ENCODE assay signal across 11 mouse cellular contexts in the genomic region with DNA sequence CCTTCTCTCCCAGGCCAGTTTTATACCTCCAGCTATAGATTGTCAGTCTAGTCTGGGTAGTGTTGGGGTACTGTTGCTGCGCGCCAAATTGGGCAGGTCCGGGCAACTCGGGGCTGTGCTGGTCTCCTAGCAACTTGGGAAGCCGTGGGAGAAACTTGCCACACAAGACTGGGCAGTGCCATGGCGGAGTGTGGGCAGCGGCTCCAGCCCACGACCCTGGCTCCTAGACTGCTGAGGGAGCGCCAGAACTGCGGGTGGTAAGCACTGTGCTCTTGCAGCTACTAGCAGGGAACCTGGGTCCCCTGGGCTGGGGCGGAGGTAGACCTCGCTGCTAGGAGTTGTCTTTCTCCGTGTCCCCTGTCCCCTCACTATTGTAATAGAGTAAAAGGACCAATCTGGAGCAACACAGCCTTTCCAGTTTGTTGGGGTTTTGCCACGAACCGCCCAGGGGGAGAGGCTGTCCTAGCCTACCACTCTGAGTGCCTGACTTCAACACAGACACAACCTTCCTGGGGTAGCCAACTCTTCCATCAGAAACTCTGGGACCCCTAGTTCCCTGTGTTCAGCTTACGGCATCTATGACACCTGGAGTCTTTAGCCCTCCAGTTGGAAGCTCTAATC. TPM values are rescaled to one million over a fixed set of nuclear protein-coding genes. Genes with fewer than 3 reads are reported as not detected.
DNase-seq lines count a peak whose midpoint lies in the region; ATAC-seq and TF ChIP-seq lines count a peak whose summit lies in the region.
"Had no signal": no experiment of that assay in that cellular context is flagged by ENCODE, and none has a peak within 500 bp of the region (broad histone marks: within the 10 kb centered on the region; RNA-seq: fewer than 3 reads in every experiment).

A gene (plus strand): TSS at position 179 of the 621 bp plus-strand sequence.

- WGBS in hindbrain, embryonic 15.5 days, result 69% methylated on average over 16 of the region's 16 CpGs
- 75% methylated on average over 16 of the region's 16 CpGs for WGBS in hindbrain, embryonic 10.5 days
- 71% methylated on average over 16 of the region's 16 CpGs for WGBS in kidney, embryonic 16.5 days
- WGBS in lung, postnatal 0 days, result 69% methylated on average over 16 of the region's 16 CpGs
- WGBS in liver, embryonic 12.5 days (ENCODE audit: insufficient replicate concordance), result 68% methylated on average over 16 of the region's 16 CpGs

- H3K4me2 ChIP-seq in hindbrain, embryonic 15.5 days, result peak within 1 kb of the TSS; percentile 11; the same call in 1 of the 2 replicates
- H3K4me2 ChIP-seq in kidney, embryonic 16.5 days (replicated peaks; ENCODE audit: low read depth, low read length), result no peak within 1 kb of the TSS
- H3K4me2 ChIP-seq in lung, postnatal 0 days (replicated peaks; ENCODE audit: low read depth, low read length), result no peak within 1 kb of the TSS
- H3K4me2 ChIP-seq in liver, embryonic 12.5 days, result no peak within 1 kb of the TSS
- H3K4me2 ChIP-seq: heart, embryonic 15.5 days; liver, embryonic 15.5 days had no signal

- peak; percentile 90 for ATAC-seq in hindbrain, embryonic 15.5 days (ENCODE audit: low FRiP score, low read depth)
- peak; percentile 70 for ATAC-seq in kidney, embryonic 16.5 days (ENCODE audit: low FRiP score, low TSS enrichment)
- no peak for ATAC-seq in lung, postnatal 0 days
- no peak for ATAC-seq in liver, embryonic 12.5 days

- H3K4me3 ChIP-seq in hindbrain, embryonic 15.5 days, result no peak within 1 kb of the TSS
- H3K4me3 ChIP-seq in hindbrain, embryonic 10.5 days, result no peak within 1 kb of the TSS
- H3K4me3 ChIP-seq in kidney, embryonic 16.5 days (ENCODE audit: low read length), result no peak within 1 kb of the TSS
- H3K4me3 ChIP-seq in lung, postnatal 0 days (ENCODE audit: low read depth, low read length), result no peak within 1 kb of the TSS
- H3K4me3 ChIP-seq in liver, embryonic 12.5 days, result no peak within 1 kb of the TSS
- H3K4me3 ChIP-seq: heart, embryonic 15.5 days; liver, embryonic 15.5 days had no signal

- H3K27ac ChIP-seq in hindbrain, embryonic 15.5 days (replicated peaks), result 0 out of 2 replicates have a peak within 1 kb of the TSS, but pooled peaks have one; percentile 65
- H3K27ac ChIP-seq in hindbrain, embryonic 10.5 days, result no peak within 1 kb of the TSS
- no peak within 1 kb of the TSS for H3K27ac ChIP-seq in kidney, embryonic 16.5 days (ENCODE audit: low read length)
- 0 out of 2 replicates have a peak within 1 kb of the TSS, but pooled peaks have one; percentile 20 for H3K27ac ChIP-seq in lung, postnatal 0 days (ENCODE audit: low read length)
- H3K27ac ChIP-seq in liver, embryonic 12.5 days, result no peak within 1 kb of the TSS
- H3K27ac ChIP-seq: heart, embryonic 15.5 days; liver, embryonic 15.5 days had no signal

- no peaks in the 10 kb centered on the region for H3K27me3 ChIP-seq in hindbrain, embryonic 15.5 days
- no peaks in the 10 kb centered on the region for H3K27me3 ChIP-seq in hindbrain, embryonic 10.5 days (ENCODE audit: insufficient read depth, poor library complexity, severe bottlenecking)
- H3K27me3 ChIP-seq in kidney, embryonic 16.5 days (ENCODE audit: insufficient read depth, low read length), result no peaks in the 10 kb centered on the region
- H3K27me3 ChIP-seq in lung, postnatal 0 days (replicated peaks; ENCODE audit: insufficient read depth, low read length), result no peaks in the 10 kb centered on the region
- H3K27me3 ChIP-seq in liver, embryonic 12.5 days (replicated peaks), result no peaks in the 10 kb centered on the region
- H3K27me3 ChIP-seq: CH12.LX; heart, embryonic 15.5 days; liver, embryonic 15.5 days had no signal

- TF ChIP-seq CTCF in lung, postnatal 0 days (IDR thresholded peaks at IDR 0.05), result no peak

- no peaks in the 10 kb centered on the region for H3K9me3 ChIP-seq in hindbrain, embryonic 15.5 days
- H3K9me3 ChIP-seq in hindbrain, embryonic 10.5 days, result no peaks in the 10 kb centered on the region
- 0 out of 2 replicates have a peak, but pooled peaks cover 4% of the 10 kb centered on the region for H3K9me3 ChIP-seq in kidney, embryonic 16.5 days (ENCODE audit: low read length)
- H3K9me3 ChIP-seq in lung, postnatal 0 days (ENCODE audit: low read length), result no peaks in the 10 kb centered on the region
- H3K9me3 ChIP-seq in liver, embryonic 12.5 days (replicated peaks), result no peaks in the 10 kb centered on the region
- H3K9me3 ChIP-seq: heart, embryonic 15.5 days; liver, embryonic 15.5 days had no signal

- DNase-seq in hindbrain, embryonic 10.5 days (ENCODE audit: low spot score), result no peak
- peak; percentile 8 for DNase-seq in R1 (ENCODE audit: low read depth, low spot score)
- no peak for DNase-seq in lung, postnatal 0 days (ENCODE audit: low spot score)
- DNase-seq in thymus, postnatal 25 days, result no peak
- no peak for DNase-seq in heart, adult 8-10 months (ENCODE audit: low spot score)

- H3K36me3 ChIP-seq in hindbrain, embryonic 15.5 days, result no peaks in the 10 kb centered on the region
- H3K36me3 ChIP-seq in hindbrain, embryonic 10.5 days, result no peaks in the 10 kb centered on the region
- H3K36me3 ChIP-seq in kidney, embryonic 16.5 days (ENCODE audit: insufficient read depth, low read length), result no peaks in the 10 kb centered on the region
- H3K36me3 ChIP-seq in lung, postnatal 0 days (ENCODE audit: insufficient read depth, low read length), result no peaks in the 10 kb centered on the region
- no peaks in the 10 kb centered on the region for H3K36me3 ChIP-seq in liver, embryonic 12.5 days
- H3K36me3 ChIP-seq: heart, embryonic 15.5 days; liver, embryonic 15.5 days had no signal

- H3K9ac ChIP-seq in hindbrain, embryonic 15.5 days, result no peak within 1 kb of the TSS
- H3K9ac ChIP-seq in kidney, embryonic 16.5 days (replicated peaks; ENCODE audit: low read length), result no peak within 1 kb of the TSS
- no peak within 1 kb of the TSS for H3K9ac ChIP-seq in lung, postnatal 0 days (replicated peaks; ENCODE audit: low read depth)
- H3K9ac ChIP-seq in liver, embryonic 12.5 days, result no peak within 1 kb of the TSS
- H3K9ac ChIP-seq: heart, embryonic 15.5 days; liver, embryonic 15.5 days had no signal

- 0 out of 2 replicates have a peak, but pooled peaks cover 5% of the 10 kb centered on the region for H3K4me1 ChIP-seq in hindbrain, embryonic 15.5 days (replicated peaks)
- no peaks in the 10 kb centered on the region for H3K4me1 ChIP-seq in hindbrain, embryonic 10.5 days (replicated peaks)
- H3K4me1 ChIP-seq in kidney, embryonic 16.5 days (ENCODE audit: insufficient read depth, low read length), result no peaks in the 10 kb centered on the region
- H3K4me1 ChIP-seq in lung, postnatal 0 days (ENCODE audit: insufficient read depth, low read depth, low read length), result no peaks in the 10 kb centered on the region
- H3K4me1 ChIP-seq in liver, embryonic 12.5 days, result no peaks in the 10 kb centered on the region
- H3K4me1 ChIP-seq: liver, embryonic 15.5 days had no signal

- no peak for TF ChIP-seq EP300 in lung, postnatal 0 days (IDR thresholded peaks at IDR 0.05)

RNA-seq across cellular contexts. Expression of the gene that starts here (rescaled TPM):
- 0.90 and 1.7 TPM in 2 replicates for polyA plus RNA-seq in hindbrain, embryonic 15.5 days (2015; fragmentation: Nextera tagmentation; extraction: Ambion mirVana)
- polyA plus RNA-seq in hindbrain, embryonic 10.5 days (2016; fragmentation: Nextera tagmentation; extraction: Ambion mirVana), result 0.86 TPM in 1 of 2 replicates, not detected in the other
- 0.22 and 0.45 TPM in 2 replicates for polyA plus RNA-seq in kidney, embryonic 16.5 days (2015; fragmentation: Nextera tagmentation; extraction: Ambion mirVana)
- 11.4 and 15.4 TPM in 2 replicates for polyA plus RNA-seq in lung, postnatal 0 days (2015; fragmentation: Nextera tagmentation; extraction: Ambion mirVana)
- not detected for total RNA-seq in heart, adult 8-10 months (2022)
- polyA plus RNA-seq in liver, embryonic 12.5 days (2016; fragmentation: Nextera tagmentation; extraction: Ambion mirVana), result 0.69 and 0.88 TPM in 2 replicates
- total RNA-seq: CH12.LX had no signal

Comparison
In these comparisons a context has a peak if more than half of its experiments do, and no peak if none do; other contexts are left out.
1. H3K27ac ChIP-seq: peak in hindbrain, embryonic 15.5 days (single experiment) and lung, postnatal 0 days (single experiment); none in hindbrain, embryonic 10.5 days (single experiment), kidney, embryonic 16.5 days (single experiment) and liver, embryonic 12.5 days (single experiment).
2. Peak in ATAC-seq in kidney, embryonic 16.5 days; RNA of the gene not detected or under 1 TPM.